Mouse (Mus musculus) neural tube, embryonic 14.5 days (tissue): ENCODE measurements around the gene Enox1. TPM values are rescaled to one million over a fixed set of nuclear protein-coding genes. Genes with fewer than 3 reads are reported as not detected.

ENCODE experiments used
- ATAC-seq: fragments of 200-750 bp; cut with Nextera tagmentation; 2 replicates; pipeline ENCODE4 v1.8.0; 2017; ENCODE audit warnings: low read depth, mild to moderate bottlenecking, moderate TSS enrichment, moderate library complexity
- H3K27ac ChIP-seq: fragments of 300-500 bp; sonication (generic); 2 replicates; pipeline ENCODE4 v1.5.1; 2014; ENCODE audit warnings: low read depth, mild to moderate bottlenecking, control low read depth, low read length, moderate library complexity, mixed read lengths
- H3K27me3 ChIP-seq: fragments of 300-500 bp; sonication (generic); 2 replicates; pipeline ENCODE4 v1.6.1; 2014; ENCODE audit warnings: low read length; ENCODE audit not compliant: control insufficient read depth, insufficient read depth
- H3K36me3 ChIP-seq: fragments of 300-500 bp; sonication (generic); 2 replicates; pipeline ENCODE4 v1.6.1; 2014; ENCODE audit warnings: low read length, mixed read lengths; ENCODE audit not compliant: control insufficient read depth, insufficient read depth
- H3K4me1 ChIP-seq: fragments of 300-500 bp; sonication (generic); 2 replicates; pipeline ENCODE4 v1.6.1; 2014; ENCODE audit warnings: low read length; ENCODE audit not compliant: control insufficient read depth, insufficient read depth
- H3K4me2 ChIP-seq: fragments of 300-500 bp; sonication (generic); 2 replicates; pipeline ENCODE4 v1.6.1; 2014; ENCODE audit warnings: mild to moderate bottlenecking, low read depth, low read length, control low read depth
- H3K4me3 ChIP-seq: fragments of 300-500 bp; sonication (generic); 2 replicates; pipeline ENCODE4 v1.5.1; 2014; ENCODE audit warnings: low read depth, low read length, control low read depth, mixed read lengths
- H3K9ac ChIP-seq: fragments of 300-500 bp; sonication (generic); replicated peaks from 2 replicates; pipeline ENCODE4 v1.6.1; 2014; ENCODE audit warnings: low read depth, mild to moderate bottlenecking, control low read depth, low read length, mixed read lengths
- H3K9me3 ChIP-seq: fragments of 300-500 bp; sonication (generic); 2 replicates; pipeline ENCODE4 v1.6.1; 2016; ENCODE audit warnings: low read length; ENCODE audit not compliant: control insufficient read depth
- WGBS: fragments of 180-500 bp; shearing (Covaris S2); extraction: QIAGEN DNeasy Blood & Tissue Kit; methylation state at CpG from one replicate; pipeline ENCODE4 v1.1.7; 2014; 5-methylcytosine and 5-hydroxymethylcytosine counted together
- polyA plus RNA-seq: library from polyadenylated mRNA; unstranded; fragments of >200 nt; fragmentation: Nextera tagmentation; extraction: Ambion mirVana; gene quantifications from 2 replicates; pipeline ENCODE4 v1.2.1, GENCODE M21; 2014

Enox1 gene
- polyA plus RNA-seq, 1 experiment from 2014 or later: 36.2 TPM

- WGBS: 80% methylated on average over 2 of the region's 2 CpGs
These were observed 259.8 kb downstream of the Enox1 start for GRCm38 (mm10) chr14:77416358-77416757.

GRCm38 (mm10) chr14:77421031-77421430, 264.5 kb downstream of the Enox1 start:
- Histone ChIP-seq H3K4me3 (no peak overlapping the region), H3K36me3 (no peaks in the 10 kb centered on the region), H3K27me3 (no peaks in the 10 kb centered on the region), H3K27ac (no peak overlapping the region), H3K4me1 (no peaks in the 10 kb centered on the region), H3K4me2 (no peak overlapping the region), H3K9me3 (no peaks in the 10 kb centered on the region), H3K9ac (no peak overlapping the region)
- 60% methylated on average over 6 of the region's 6 CpGs for WGBS
- no peak for ATAC-seq

More at GRCm38 (mm10) chr14:77416358-77416757, 259.8 kb downstream of the Enox1 start:
- Histone ChIP-seq H3K9me3 (no peaks in the 10 kb centered on the region), H3K9ac (no peak overlapping the region), H3K4me3 (no peak overlapping the region), H3K27me3 (no peaks in the 10 kb centered on the region), H3K4me2 (no peak overlapping the region), H3K27ac (no peak overlapping the region), H3K4me1 (no peaks in the 10 kb centered on the region), H3K36me3 (no peaks in the 10 kb centered on the region)
- ATAC-seq: no peak

GRCm38 (mm10) chr14:77423194-77423593, 266.6 kb downstream of the Enox1 start:
- no peaks in the 10 kb centered on the region for H3K9me3 ChIP-seq
- no peaks in the 10 kb centered on the region for H3K36me3 ChIP-seq
- H3K9ac ChIP-seq: no peak overlapping the region
- H3K27me3 ChIP-seq: no peaks in the 10 kb centered on the region
- no peak overlapping the region for H3K4me2 ChIP-seq
- no peak for ATAC-seq
- H3K4me1 ChIP-seq: no peaks in the 10 kb centered on the region
- H3K4me3 ChIP-seq: no peak overlapping the region
- H3K27ac ChIP-seq: no peak overlapping the region
- WGBS: 80% methylated on average over 9 of the region's 9 CpGs

DNA sequence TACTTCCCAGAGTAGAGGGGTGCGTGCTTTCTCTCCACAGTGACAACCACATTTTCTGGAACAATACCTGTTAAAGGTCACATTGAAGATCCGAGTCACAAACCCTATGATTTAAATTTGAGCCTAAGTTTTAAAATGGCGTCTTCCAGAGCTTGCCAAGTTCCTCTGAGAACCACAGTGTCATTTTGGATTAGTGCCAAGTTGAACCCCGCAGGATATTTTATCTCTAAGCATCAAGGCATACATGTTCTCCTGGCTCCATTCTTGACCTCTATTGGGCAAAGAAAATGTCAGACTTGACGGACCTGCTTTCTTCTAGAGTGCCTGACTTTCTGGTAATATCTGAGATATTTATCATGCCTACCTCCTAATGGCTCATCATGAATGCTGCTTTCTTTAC, 282.9 kb downstream of the Enox1 start:
- Histone ChIP-seq H3K4me1 (no peaks in the 10 kb centered on the region), H3K9me3 (no peaks in the 10 kb centered on the region), H3K9ac (no peak overlapping the region), H3K27me3 (no peaks in the 10 kb centered on the region), H3K4me2 (no peak overlapping the region), H3K36me3 (no peaks in the 10 kb centered on the region), H3K27ac (no peak overlapping the region), H3K4me3 (no peak overlapping the region)
- WGBS: 69% methylated on average over 5 of the region's 5 CpGs
- no peak for ATAC-seq

DNA sequence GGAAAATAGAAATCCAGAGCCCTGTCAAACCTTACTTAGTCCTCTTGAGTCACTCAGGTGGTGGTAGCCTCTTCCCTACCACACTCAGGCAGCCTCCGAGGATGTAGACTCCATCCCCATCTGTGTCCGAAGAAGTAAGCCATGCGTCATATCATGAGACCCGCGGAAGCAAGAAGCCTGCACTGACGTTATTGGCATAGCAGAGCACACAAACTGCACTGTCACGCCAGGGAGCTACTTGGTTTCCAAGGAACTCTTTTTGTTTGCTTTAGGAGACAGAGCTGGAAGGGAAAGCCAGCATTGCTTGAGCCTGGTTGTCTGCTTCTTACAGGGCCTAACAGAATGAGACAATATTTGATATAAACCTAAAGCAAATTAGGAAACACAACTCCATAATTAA, 284.2 kb downstream of the Enox1 start:
- H3K36me3 ChIP-seq: no peaks in the 10 kb centered on the region
- H3K27me3 ChIP-seq: no peaks in the 10 kb centered on the region
- H3K4me3 ChIP-seq: no peak overlapping the region
- H3K9ac ChIP-seq: no peak overlapping the region
- 86% methylated on average over 7 of the region's 7 CpGs for WGBS
- ATAC-seq: no peak
- H3K27ac ChIP-seq: no peak overlapping the region
- H3K4me1 ChIP-seq: no peaks in the 10 kb centered on the region
- H3K9me3 ChIP-seq: no peaks in the 10 kb centered on the region
- H3K4me2 ChIP-seq: no peak overlapping the region

- no peak for ATAC-seq
These were observed 285.0 kb downstream of the Enox1 start for GRCm38 (mm10) chr14:77441541-77441940.

GRCm38 (mm10) chr14:77448001-77448400, 291.4 kb downstream of the Enox1 start:
- no peak for ATAC-seq

More at GRCm38 (mm10) chr14:77441541-77441940, 285.0 kb downstream of the Enox1 start:
- Histone ChIP-seq H3K9me3 (no peaks in the 10 kb centered on the region), H3K4me3 (no peak overlapping the region), H3K27me3 (no peaks in the 10 kb centered on the region), H3K4me1 (no peaks in the 10 kb centered on the region), H3K27ac (no peak overlapping the region), H3K36me3 (no peaks in the 10 kb centered on the region), H3K9ac (no peak overlapping the region), H3K4me2 (no peak overlapping the region)
- WGBS: 80% methylated on average over 6 of the region's 6 CpGs

DNA sequence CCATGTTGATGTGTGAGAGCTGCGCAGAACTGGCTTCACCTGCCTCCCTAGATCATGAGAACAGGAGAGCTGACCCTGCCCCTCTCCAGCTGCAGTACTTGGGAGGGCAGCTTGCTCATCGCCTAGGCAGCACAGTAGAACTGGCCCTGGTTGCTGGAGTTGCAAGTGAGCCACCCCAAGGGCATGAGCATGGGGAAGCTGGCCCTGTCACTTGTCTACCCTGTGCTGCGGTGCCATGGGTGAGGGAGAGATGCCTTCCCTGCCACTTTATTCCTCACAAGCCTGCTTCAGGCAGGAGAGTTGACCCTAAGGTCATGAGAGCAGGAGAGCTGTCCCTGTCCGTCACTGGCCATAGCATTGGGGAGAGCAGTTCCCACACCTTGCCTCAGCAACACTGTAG, 295.4 kb downstream of the Enox1 start:
- no peak overlapping the region for H3K4me2 ChIP-seq
- no peak for ATAC-seq
- no peaks in the 10 kb centered on the region for H3K36me3 ChIP-seq
- 93% methylated on average over 4 of the region's 4 CpGs for WGBS
- no peaks in the 10 kb centered on the region for H3K9me3 ChIP-seq
- no peaks in the 10 kb centered on the region for H3K27me3 ChIP-seq
- no peaks in the 10 kb centered on the region for H3K4me1 ChIP-seq
- no peak overlapping the region for H3K9ac ChIP-seq
- H3K27ac ChIP-seq: no peak overlapping the region
- H3K4me3 ChIP-seq: no peak overlapping the region

More at GRCm38 (mm10) chr14:77448001-77448400, 291.4 kb downstream of the Enox1 start:
- Histone ChIP-seq H3K4me2 (no peak overlapping the region), H3K27ac (no peak overlapping the region), H3K36me3 (no peaks in the 10 kb centered on the region), H3K9me3 (no peaks in the 10 kb centered on the region), H3K9ac (no peak overlapping the region), H3K4me3 (no peak overlapping the region), H3K4me1 (no peaks in the 10 kb centered on the region), H3K27me3 (no peaks in the 10 kb centered on the region)
- 78% methylated on average over 4 of the region's 4 CpGs for WGBS

GRCm38 (mm10) chr14:77456066-77456465, 299.5 kb downstream of the Enox1 start:
- WGBS: 55% methylated on average over 3 of the region's 3 CpGs

More at GRCm38 (mm10) chr14:77456066-77456465, 299.5 kb downstream of the Enox1 start:
- Histone ChIP-seq H3K27me3 (no peaks in the 10 kb centered on the region), H3K27ac (no peak overlapping the region), H3K9me3 (no peaks in the 10 kb centered on the region), H3K36me3 (no peaks in the 10 kb centered on the region), H3K4me3 (no peak overlapping the region), H3K4me2 (no peak overlapping the region), H3K4me1 (0 out of 2 replicates have a peak, but pooled peaks cover 3% of the 10 kb centered on the region), H3K9ac (no peak overlapping the region)
- no peak for ATAC-seq
